In the genomic region with DNA sequence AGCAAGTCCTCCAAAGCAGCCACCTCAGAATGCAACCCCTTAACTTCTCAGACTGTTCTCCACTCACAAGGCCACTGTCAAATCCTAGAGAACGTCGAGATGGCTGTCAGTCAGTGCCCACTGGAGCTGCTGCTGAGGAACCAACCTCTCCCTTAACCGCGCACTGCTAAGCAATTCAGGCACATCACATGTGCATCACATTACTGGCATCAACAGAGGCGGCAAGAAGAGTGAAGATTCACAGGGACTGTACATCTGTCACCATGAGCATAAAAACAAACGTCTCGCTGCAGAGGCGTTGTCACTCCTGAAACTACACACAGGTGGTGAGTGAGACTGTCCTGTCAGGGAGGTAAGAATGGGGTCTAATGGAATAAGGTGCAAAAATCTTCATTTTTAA, we compare ENCODE assay signal across 21 mouse cellular contexts. TPM values are rescaled to one million over a fixed set of nuclear protein-coding genes. Genes with fewer than 3 reads are reported as not detected.
DNase-seq lines count a peak whose midpoint lies in the region; ATAC-seq lines count a peak whose summit lies in the region.
"Had no signal": no experiment of that assay in that cellular context is flagged by ENCODE, and none has a peak within 500 bp of the region (broad histone marks: within the 10 kb centered on the region; RNA-seq: fewer than 3 reads in every experiment).

No protein-coding gene starts in this region.

- DNase-seq in frontal cortex, adult 2 months (ENCODE audit: extremely low spot score in 1 of 2, low spot score in 1 of 2) = no peak
- DNase-seq in right cerebral cortex, postnatal 25 days = no peak
- DNase-seq: adrenal gland, postnatal 25 days; cerebellum, adult 18-20 months; cerebellum, postnatal 25 days; embryo, embryonic 11 days; gastrocnemius, postnatal 10 days; heart, adult 11 months; lung, adult 2 months had no signal

- H3K27me3 ChIP-seq in midbrain, embryonic 12.5 days = no peaks in the 10 kb centered on the region
- H3K27me3 ChIP-seq in midbrain, embryonic 15.5 days (replicated peaks) = no peaks in the 10 kb centered on the region
- no peaks in the 10 kb centered on the region for H3K27me3 ChIP-seq in hindbrain, embryonic 12.5 days
- H3K27me3 ChIP-seq: heart, embryonic 15.5 days; limb, embryonic 12.5 days; liver, embryonic 12.5 days had no signal

- no peak overlapping the region for H3K9ac ChIP-seq in midbrain, embryonic 12.5 days (replicated peaks)
- no peak overlapping the region for H3K9ac ChIP-seq in midbrain, embryonic 15.5 days
- no peak overlapping the region for H3K9ac ChIP-seq in hindbrain, embryonic 12.5 days
- H3K9ac ChIP-seq: heart, embryonic 15.5 days; limb, embryonic 12.5 days; liver, embryonic 12.5 days had no signal

- WGBS in midbrain, embryonic 12.5 days = 71% methylated on average over 8 of the region's 8 CpGs
- 56% methylated on average over 8 of the region's 8 CpGs for WGBS in midbrain, embryonic 15.5 days
- 64% methylated on average over 8 of the region's 8 CpGs for WGBS in hindbrain, embryonic 12.5 days

- H3K4me2 ChIP-seq in midbrain, embryonic 12.5 days (replicated peaks) = no peak overlapping the region
- no peak overlapping the region for H3K4me2 ChIP-seq in midbrain, embryonic 15.5 days
- H3K4me2 ChIP-seq in hindbrain, embryonic 12.5 days (replicated peaks) = no peak overlapping the region
- H3K4me2 ChIP-seq: heart, embryonic 15.5 days; limb, embryonic 12.5 days; liver, embryonic 12.5 days had no signal

- H3K4me3 ChIP-seq in midbrain, embryonic 12.5 days = no peak overlapping the region
- no peak overlapping the region for H3K4me3 ChIP-seq in midbrain, embryonic 15.5 days
- no peak overlapping the region for H3K4me3 ChIP-seq in hindbrain, embryonic 12.5 days
- H3K4me3 ChIP-seq: heart, embryonic 15.5 days; limb, embryonic 12.5 days; liver, embryonic 12.5 days had no signal

- H3K4me1 ChIP-seq in midbrain, embryonic 12.5 days = peaks cover 10% of the 10 kb centered on the region
- peaks cover 26% of the 10 kb centered on the region for H3K4me1 ChIP-seq in midbrain, embryonic 15.5 days
- H3K4me1 ChIP-seq in hindbrain, embryonic 12.5 days = peaks cover 7% of the 10 kb centered on the region; the same call in 1 of the 2 replicates
- H3K4me1 ChIP-seq: limb, embryonic 12.5 days had no signal

- ATAC-seq in frontal cortex, adult (ENCODE audit: low TSS enrichment) = peak; percentile 56; the same call in 1 of the 2 replicates
- ATAC-seq in midbrain, embryonic 12.5 days (ENCODE audit: low FRiP score, low read depth) = 0 out of 2 replicates have a peak, but pooled peaks have one; percentile 41
- ATAC-seq in midbrain, embryonic 15.5 days (replicated peaks) = no peak
- no peak for ATAC-seq in hindbrain, embryonic 12.5 days (ENCODE audit: low FRiP score)
- no peak for ATAC-seq in megakaryocyte, adult 5-6 weeks (ENCODE audit: poor library complexity, severe bottlenecking)
- ATAC-seq: activated CD4-positive, CD25-positive, alpha-beta regulatory T cell, adult 4 months; intestine, postnatal 0 days; liver, embryonic 12.5 days had no signal

- no peaks in the 10 kb centered on the region for H3K36me3 ChIP-seq in midbrain, embryonic 12.5 days
- no peaks in the 10 kb centered on the region for H3K36me3 ChIP-seq in midbrain, embryonic 15.5 days (replicated peaks)
- H3K36me3 ChIP-seq in hindbrain, embryonic 12.5 days = no peaks in the 10 kb centered on the region
- H3K36me3 ChIP-seq: heart, embryonic 15.5 days had no signal

- peak overlapping the region; percentile 46; the same call in 1 of the 2 replicates for H3K27ac ChIP-seq in midbrain, embryonic 12.5 days (replicated peaks)
- no peak overlapping the region for H3K27ac ChIP-seq in midbrain, embryonic 15.5 days
- peak overlapping the region; percentile 52 for H3K27ac ChIP-seq in hindbrain, embryonic 12.5 days
- H3K27ac ChIP-seq: heart, embryonic 15.5 days; limb, embryonic 12.5 days; liver, embryonic 12.5 days; stomach, postnatal 0 days had no signal

- no peaks in the 10 kb centered on the region for H3K9me3 ChIP-seq in midbrain, embryonic 12.5 days
- H3K9me3 ChIP-seq in midbrain, embryonic 15.5 days = no peaks in the 10 kb centered on the region
- no peaks in the 10 kb centered on the region for H3K9me3 ChIP-seq in hindbrain, embryonic 12.5 days (replicated peaks)
- H3K9me3 ChIP-seq: G1E; heart, embryonic 15.5 days; limb, embryonic 12.5 days; liver, embryonic 12.5 days had no signal

RNA-seq across cellular contexts. Expression of a gene that starts 21.7 kb away (rescaled TPM):
- polyA plus RNA-seq in frontal cortex, adult 2 months (2012; rRNA removed) = 7.8 and 8.0 TPM in 2 replicates
- polyA plus RNA-seq in midbrain, embryonic 12.5 days (2016; fragmentation: Nextera tagmentation; extraction: Ambion mirVana) = 33.3 and 36.4 TPM in 2 replicates
- 20.6 and 21.9 TPM in 2 replicates for polyA plus RNA-seq in midbrain, embryonic 15.5 days (2015; fragmentation: Nextera tagmentation; extraction: Ambion mirVana)
- 31.4 and 37.0 TPM in 2 replicates for polyA plus RNA-seq in hindbrain, embryonic 12.5 days (2016; fragmentation: Nextera tagmentation; extraction: Ambion mirVana)
- 12.4 and 13.9 TPM in 2 replicates for total RNA-seq in megakaryocyte, adult 5-6 weeks (2015)
- 46.7 and 50.4 TPM in 2 replicates for total RNA-seq in megakaryocyte, adult 5-6 weeks (2017)

Comparison
In these comparisons a context has a peak if more than half of its experiments do, and no peak if none do; other contexts are left out.
1. ATAC-seq: peak in frontal cortex, adult (single experiment) and midbrain, embryonic 12.5 days (single experiment); none in midbrain, embryonic 15.5 days (single experiment), hindbrain, embryonic 12.5 days (single experiment) and megakaryocyte, adult 5-6 weeks (single experiment).